Mouse (Mus musculus) hindbrain, embryonic 13.5 days (tissue): ENCODE results near the gene Atp5h. TPM values are rescaled to one million over a fixed set of nuclear protein-coding genes. Genes with fewer than 3 reads are reported as not detected.
"Not testable (repeated sequence)": the region's sequence is repeated elsewhere in the genome, so short reads cannot be mapped to it uniquely, and the experiment has no call there.

ENCODE experiments used
- ATAC-seq: fragments of 200-750 bp; cut with Nextera tagmentation; 2 replicates; pipeline ENCODE4 v1.8.0; 2017; ENCODE audit warnings: moderate TSS enrichment; ENCODE audit not compliant: low FRiP score
- H3K27ac ChIP-seq: fragments of 300-500 bp; sonication (generic); 2 replicates; pipeline ENCODE4 v1.5.1; 2015; ENCODE audit warnings: inconsistent platforms, mild to moderate bottlenecking, moderate library complexity
- H3K27me3 ChIP-seq: fragments of 300-500 bp; sonication (generic); 2 replicates; pipeline ENCODE4 v1.6.1; 2015; ENCODE audit warnings: mild to moderate bottlenecking, inconsistent platforms
- H3K36me3 ChIP-seq: fragments of 300-500 bp; sonication (generic); 2 replicates; pipeline ENCODE4 v1.6.1; 2015; ENCODE audit warnings: mild to moderate bottlenecking, inconsistent platforms
- H3K4me1 ChIP-seq: fragments of 300-500 bp; sonication (generic); replicated peaks from 2 replicates; pipeline ENCODE4 v1.6.1; 2015; ENCODE audit warnings: inconsistent platforms
- H3K4me2 ChIP-seq: fragments of 300-500 bp; sonication (generic); 2 replicates; pipeline ENCODE4 v1.6.1; 2015; ENCODE audit warnings: inconsistent platforms, mild to moderate bottlenecking, moderate library complexity
- H3K4me3 ChIP-seq: fragments of 300-500 bp; sonication (generic); 2 replicates; pipeline ENCODE4 v1.5.1; 2015; ENCODE audit warnings: mild to moderate bottlenecking, inconsistent platforms
- H3K9ac ChIP-seq: fragments of 300-500 bp; sonication (generic); 2 replicates; pipeline ENCODE4 v1.6.1; 2015; ENCODE audit warnings: mild to moderate bottlenecking, inconsistent platforms
- H3K9me3 ChIP-seq: fragments of 300-500 bp; sonication (generic); 2 replicates; pipeline ENCODE4 v1.6.1; 2016; ENCODE audit warnings: inconsistent platforms
- WGBS: fragments of 180-500 bp; shearing (Covaris S2); methylation state at CpG from one replicate; pipeline ENCODE4 v1.1.7; 2015; 5-methylcytosine and 5-hydroxymethylcytosine counted together
- polyA plus RNA-seq: library from polyadenylated mRNA; unstranded; fragments of >200 nt; fragmentation: Nextera tagmentation; extraction: Ambion mirVana; gene quantifications from 2 replicates; pipeline ENCODE4 v1.2.1, GENCODE M21; 2015

Gene Atp5h
- polyA plus RNA-seq, result 945 and 956 TPM in 2 replicates

- H3K4me1 ChIP-seq, result peaks cover 44% of the 10 kb centered on the region
- WGBS, result under 1% methylated on average over 55 of the region's 56 CpGs
- ATAC-seq, result peak; percentile 97
- H3K9me3 ChIP-seq, result no peaks in the 10 kb centered on the region
- peak within 1 kb of the TSS; percentile 90 for H3K4me3 ChIP-seq
- peaks cover 41% of the 10 kb centered on the region for H3K36me3 ChIP-seq
- no peaks in the 10 kb centered on the region for H3K27me3 ChIP-seq
- H3K27ac ChIP-seq, result peak within 1 kb of the TSS; percentile 92
- H3K4me2 ChIP-seq, result peak within 1 kb of the TSS; percentile 99
- peak within 1 kb of the TSS; percentile 96 for H3K9ac ChIP-seq
Measured at GRCm38 (mm10) chr11:115419531-115420237, at the start of gene Atp5h, which contains the start of gene Kctd2. TSS of gene Atp5h (minus strand) at chr11:115419962. TSS of gene Kctd2 (plus strand) at chr11:115420128.

GRCm38 (mm10) chr11:115467217-115467618 is 47.5 kb upstream of the Atp5h start:
- no peak overlapping the region for H3K27ac ChIP-seq

DNA sequence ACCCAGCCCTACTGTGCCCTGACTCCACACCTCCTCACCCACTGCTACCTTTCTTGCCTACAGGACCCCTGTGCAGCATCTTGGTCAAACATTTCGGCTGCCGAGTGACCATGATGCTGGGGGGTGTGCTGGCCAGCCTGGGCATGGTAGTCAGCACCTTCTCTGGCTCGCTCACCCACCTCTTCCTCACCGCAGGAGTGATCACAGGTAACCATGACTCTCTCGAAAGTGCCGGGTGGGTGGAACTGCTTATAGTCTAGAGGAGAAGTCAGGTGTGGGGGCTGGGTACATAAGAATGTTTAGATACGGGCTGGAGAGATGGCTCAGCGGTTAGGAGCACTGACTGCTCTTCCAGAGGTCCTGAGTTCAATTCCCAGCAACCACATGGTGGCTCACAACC is 45.1 kb upstream of the Atp5h start:
- no peak overlapping the region for H3K4me3 ChIP-seq
- H3K9me3 ChIP-seq, result no peaks in the 10 kb centered on the region
- no peak overlapping the region for H3K4me2 ChIP-seq
- no peak for ATAC-seq
- 0 out of 2 replicates have a peak, but pooled peaks cover 16% of the 10 kb centered on the region for H3K27me3 ChIP-seq
- WGBS, result 91% methylated on average over 8 of the region's 8 CpGs
- no peaks in the 10 kb centered on the region for H3K36me3 ChIP-seq
- H3K9ac ChIP-seq, result no peak overlapping the region
- H3K27ac ChIP-seq, result no peak overlapping the region
- peaks cover 12% of the 10 kb centered on the region for H3K4me1 ChIP-seq

More at GRCm38 (mm10) chr11:115467217-115467618, 47.5 kb upstream of the Atp5h start:
- 0 out of 2 replicates have a peak, but pooled peaks cover 16% of the 10 kb centered on the region for H3K27me3 ChIP-seq
- H3K9ac ChIP-seq, result peak overlapping the region; percentile 55; the same call in 1 of the 2 replicates
- no peak overlapping the region for H3K4me3 ChIP-seq
- no peak for ATAC-seq
- no peaks in the 10 kb centered on the region for H3K36me3 ChIP-seq
- no peak overlapping the region for H3K4me2 ChIP-seq
- 51% methylated on average over 4 of the region's 4 CpGs for WGBS
- no peaks in the 10 kb centered on the region for H3K9me3 ChIP-seq
- H3K4me1 ChIP-seq, result peaks cover 11% of the 10 kb centered on the region

- no peak for ATAC-seq
- H3K27me3 ChIP-seq, result 0 out of 2 replicates have a peak, but pooled peaks cover 12% of the 10 kb centered on the region
- no peak overlapping the region for H3K4me3 ChIP-seq
- 78% methylated on average over 11 of the region's 11 CpGs for WGBS
- H3K9me3 ChIP-seq, result no peaks in the 10 kb centered on the region
- no peak overlapping the region for H3K9ac ChIP-seq
- no peak overlapping the region for H3K27ac ChIP-seq
- peaks cover 12% of the 10 kb centered on the region for H3K4me1 ChIP-seq
- no peaks in the 10 kb centered on the region for H3K36me3 ChIP-seq
- no peak overlapping the region for H3K4me2 ChIP-seq
Measured at GRCm38 (mm10) chr11:115463397-115463796, 43.6 kb upstream of the Atp5h start.

DNA sequence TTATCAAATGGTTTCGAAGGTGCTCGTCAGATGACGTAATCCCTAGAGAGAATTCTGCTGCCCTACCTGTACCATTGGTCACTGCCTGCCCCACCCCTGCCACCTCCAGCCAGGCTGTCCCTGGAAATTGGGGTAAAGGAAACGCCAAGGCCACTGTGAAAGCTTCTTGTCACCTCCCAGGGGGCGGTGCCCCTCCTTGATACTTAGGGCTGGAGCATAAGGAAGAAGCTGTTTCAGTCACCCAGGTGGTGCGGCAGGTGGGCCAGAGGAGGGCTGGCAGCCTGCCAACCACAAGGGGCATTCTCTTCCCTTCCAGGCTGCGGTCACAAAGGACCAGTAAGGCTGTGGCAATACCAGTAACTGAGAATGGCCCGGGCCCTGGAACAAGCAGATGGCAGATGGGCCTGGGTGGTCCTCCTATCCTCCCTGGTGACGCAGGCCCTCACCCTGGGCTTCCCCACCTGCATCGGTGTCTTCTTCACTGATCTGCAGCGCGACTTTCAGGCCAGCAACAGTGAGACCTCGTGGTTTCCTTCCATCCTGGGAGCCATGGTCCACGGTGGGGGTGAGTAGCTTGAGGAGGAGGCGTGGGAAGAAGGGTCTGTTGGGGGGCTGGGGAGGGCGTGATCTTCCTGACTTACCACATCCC is 42.6 kb upstream of the Atp5h start, which contains the start of gene Slc16a5:
TSS of gene Slc16a5 (plus strand) at position 232 of the 649 bp plus-strand sequence.
- no peak within 1 kb of the TSS for H3K27ac ChIP-seq
- ATAC-seq, result no peak
- H3K36me3 ChIP-seq, result no peaks in the 10 kb centered on the region
- H3K9me3 ChIP-seq, result no peaks in the 10 kb centered on the region
- H3K4me2 ChIP-seq, result no peak within 1 kb of the TSS
- WGBS, result 77% methylated on average over 16 of the region's 16 CpGs
- H3K27me3 ChIP-seq, result 0 out of 2 replicates have a peak, but pooled peaks cover 12% of the 10 kb centered on the region
- peaks cover 10% of the 10 kb centered on the region for H3K4me1 ChIP-seq
- no peak within 1 kb of the TSS for H3K4me3 ChIP-seq
- no peak within 1 kb of the TSS for H3K9ac ChIP-seq

- Histone ChIP-seq H3K27ac (no peak overlapping the region), H3K9ac (no peak overlapping the region), H3K27me3 (0 out of 2 replicates have a peak, but pooled peaks cover 12% of the 10 kb centered on the region), H3K4me1 (peaks cover 11% of the 10 kb centered on the region; the same call in 1 of the 2 replicates), H3K9me3 (no peaks in the 10 kb centered on the region), H3K36me3 (no peaks in the 10 kb centered on the region), H3K4me3 (no peak overlapping the region), H3K4me2 (no peak overlapping the region)
- WGBS, result 70% methylated on average over 5 of the region's 5 CpGs
- no peak for ATAC-seq
Measured at GRCm38 (mm10) chr11:115461846-115462242, 42.1 kb upstream of the Atp5h start.

DNA sequence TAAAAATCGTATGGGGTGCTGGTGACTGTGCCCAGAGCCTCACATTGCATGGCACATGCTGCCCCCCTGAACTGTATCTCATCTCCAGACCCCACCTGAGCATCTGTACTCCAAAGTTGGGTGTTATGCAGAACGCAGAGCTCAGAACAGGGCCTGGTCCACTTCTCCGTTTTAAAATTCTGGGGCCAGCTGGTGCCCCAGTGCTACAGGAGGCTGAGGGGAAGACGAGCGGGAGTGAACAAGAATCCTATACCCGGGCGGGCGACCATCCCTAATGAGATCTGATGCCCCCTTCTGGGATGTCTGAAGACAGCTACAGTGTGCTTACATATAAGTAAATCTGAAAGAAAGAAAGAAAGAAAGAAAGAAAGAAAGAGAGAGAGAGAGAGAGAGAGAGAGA is 41.2 kb upstream of the Atp5h start:
- no peaks in the 10 kb centered on the region for H3K36me3 ChIP-seq
- H3K4me3 ChIP-seq, result no peak overlapping the region
- ATAC-seq, result no peak
- 0 out of 2 replicates have a peak, but pooled peaks cover 12% of the 10 kb centered on the region for H3K27me3 ChIP-seq
- H3K27ac ChIP-seq, result no peak overlapping the region
- H3K4me1 ChIP-seq, result peaks cover 11% of the 10 kb centered on the region; the same call in 1 of the 2 replicates
- H3K4me2 ChIP-seq, result no peak overlapping the region
- H3K9ac ChIP-seq, result no peak overlapping the region
- WGBS, result 19% methylated on average over 8 of the region's 8 CpGs
- no peaks in the 10 kb centered on the region for H3K9me3 ChIP-seq

DNA sequence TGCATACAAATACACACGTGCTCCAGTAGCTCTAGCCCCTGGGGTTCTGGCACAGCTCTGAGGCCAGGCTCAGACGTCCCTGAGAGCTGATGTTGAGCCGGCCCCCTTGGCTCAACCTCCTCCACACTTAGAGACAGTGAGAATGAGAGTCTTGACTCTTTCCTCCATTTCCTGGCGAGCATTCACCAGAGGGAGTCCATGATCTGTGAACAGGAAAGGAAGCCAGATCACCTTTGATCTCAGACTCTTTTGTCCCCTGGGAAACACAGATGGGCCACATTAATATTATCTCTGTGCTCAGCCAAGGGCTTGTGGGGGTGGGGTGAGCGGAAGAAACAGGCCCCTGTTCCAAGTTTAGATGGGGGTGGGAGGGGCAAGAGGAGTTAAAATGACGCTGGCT is 37.6 kb upstream of the Atp5h start:
- no peak overlapping the region for H3K4me3 ChIP-seq
- no peaks in the 10 kb centered on the region for H3K9me3 ChIP-seq
- no peak overlapping the region for H3K27ac ChIP-seq
- peaks cover 9% of the 10 kb centered on the region; the same call in 1 of the 2 replicates for H3K4me1 ChIP-seq
- WGBS, result 36% methylated on average over 6 of the region's 6 CpGs
- H3K27me3 ChIP-seq, result 0 out of 2 replicates have a peak, but pooled peaks cover 6% of the 10 kb centered on the region
- H3K36me3 ChIP-seq, result no peaks in the 10 kb centered on the region
- H3K9ac ChIP-seq, result no peak overlapping the region
- no peak for ATAC-seq
- H3K4me2 ChIP-seq, result no peak overlapping the region

GRCm38 (mm10) chr11:115456182-115456581 is 36.4 kb upstream of the Atp5h start:
- 96% methylated on average over 5 of the region's 5 CpGs for WGBS
- ATAC-seq, result no peak
- 0 out of 2 replicates have a peak, but pooled peaks cover 4% of the 10 kb centered on the region for H3K27me3 ChIP-seq
- H3K9ac ChIP-seq, result no peak overlapping the region
- H3K27ac ChIP-seq, result no peak overlapping the region
- H3K4me3 ChIP-seq, result no peak overlapping the region
- no peaks in the 10 kb centered on the region for H3K36me3 ChIP-seq
- H3K4me1 ChIP-seq, result peaks cover 6% of the 10 kb centered on the region; the same call in 1 of the 2 replicates
- no peak overlapping the region for H3K4me2 ChIP-seq
- H3K9me3 ChIP-seq, result no peaks in the 10 kb centered on the region

- H3K4me3 ChIP-seq, result no peak overlapping the region
- WGBS, result 89% methylated on average over 15 of the region's 15 CpGs
- no peak for ATAC-seq
- H3K27me3 ChIP-seq, result 0 out of 2 replicates have a peak, but pooled peaks cover 4% of the 10 kb centered on the region
- no peaks in the 10 kb centered on the region for H3K9me3 ChIP-seq
- H3K27ac ChIP-seq, result no peak overlapping the region
- H3K36me3 ChIP-seq, result no peaks in the 10 kb centered on the region
- H3K4me2 ChIP-seq, result no peak overlapping the region
- no peak overlapping the region for H3K9ac ChIP-seq
- peaks cover 6% of the 10 kb centered on the region; the same call in 1 of the 2 replicates for H3K4me1 ChIP-seq
Measured at GRCm38 (mm10) chr11:115455619-115456018, 35.9 kb upstream of the Atp5h start.

DNA sequence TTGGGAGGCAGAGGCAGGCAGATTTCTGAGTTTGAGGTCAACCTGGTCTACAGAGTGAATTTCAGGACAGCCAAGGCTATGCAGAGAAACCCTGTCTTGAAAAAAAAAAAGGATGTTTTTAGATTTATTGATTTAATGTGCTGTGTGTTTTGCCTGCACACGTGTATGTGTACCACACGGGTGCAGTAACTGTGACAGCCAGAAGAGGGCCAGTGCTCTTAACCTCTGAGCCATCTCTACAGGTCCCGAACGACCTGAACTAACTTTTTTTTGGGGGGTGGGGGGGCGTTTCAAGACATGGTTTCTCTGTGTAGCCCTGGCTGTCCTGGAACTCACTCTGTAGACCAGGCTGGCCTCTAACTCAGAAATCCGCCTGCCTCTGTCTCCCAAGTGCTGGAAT is 35.1 kb upstream of the Atp5h start:
- not testable (repeated sequence) for H3K4me1 ChIP-seq, H3K4me2 ChIP-seq, H3K27ac ChIP-seq, H3K9ac ChIP-seq, H3K4me3 ChIP-seq, H3K9me3 ChIP-seq, ATAC-seq, H3K27me3 ChIP-seq, H3K36me3 ChIP-seq
- WGBS, result 85% methylated on average over 6 of the region's 6 CpGs

DNA sequence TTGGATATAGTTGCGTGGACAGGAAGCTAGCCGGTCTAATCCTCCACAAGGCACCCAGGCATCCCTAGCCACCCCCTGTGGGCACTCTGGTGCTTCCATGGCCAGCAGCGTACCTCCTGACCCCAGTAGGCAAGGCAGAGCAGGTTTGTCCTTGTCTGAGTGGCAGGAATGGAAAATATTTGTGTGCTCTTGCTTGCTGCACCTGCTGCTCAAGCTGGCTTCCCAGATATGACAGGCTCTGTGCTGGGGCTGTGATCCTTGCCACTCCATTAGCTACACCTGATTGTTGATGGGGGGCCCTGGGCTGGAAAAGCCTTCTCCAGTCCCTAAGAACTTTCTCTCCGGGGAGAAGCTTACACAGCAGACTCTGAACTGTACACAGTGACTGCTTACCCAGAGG is 33.5 kb upstream of the Atp5h start:
- H3K27ac ChIP-seq, result no peak overlapping the region
- H3K27me3 ChIP-seq, result 0 out of 2 replicates have a peak, but pooled peaks cover 6% of the 10 kb centered on the region
- no peak overlapping the region for H3K9ac ChIP-seq
- WGBS, result 80% methylated on average over 4 of the region's 4 CpGs
- H3K4me1 ChIP-seq, result peaks cover 6% of the 10 kb centered on the region; the same call in 1 of the 2 replicates
- H3K4me3 ChIP-seq, result no peak overlapping the region
- H3K36me3 ChIP-seq, result no peaks in the 10 kb centered on the region
- H3K9me3 ChIP-seq, result no peaks in the 10 kb centered on the region
- ATAC-seq, result no peak
- H3K4me2 ChIP-seq, result no peak overlapping the region
